Mouse (Mus musculus) gastrocnemius, postnatal 4 days (tissue): ENCODE measurements at regions not wholly inside any gene's neighbourhood (a gene's known extent, or its start where the extent isn't known, plus 50 kb on each side); places are given as distances from the start of the nearest gene placed in this dataset.
A peak's percentile ranks its signal among the peaks of the same experiment; 100 is the strongest.

Source experiments
- DNase-seq, 2 experiments: peaks; one replicate each; pipeline ENCODE4 v3.0.0; 2021 to 2022; ENCODE audit warnings: low spot score in 2 of 2, mixed read lengths in 2 of 2

DNA sequence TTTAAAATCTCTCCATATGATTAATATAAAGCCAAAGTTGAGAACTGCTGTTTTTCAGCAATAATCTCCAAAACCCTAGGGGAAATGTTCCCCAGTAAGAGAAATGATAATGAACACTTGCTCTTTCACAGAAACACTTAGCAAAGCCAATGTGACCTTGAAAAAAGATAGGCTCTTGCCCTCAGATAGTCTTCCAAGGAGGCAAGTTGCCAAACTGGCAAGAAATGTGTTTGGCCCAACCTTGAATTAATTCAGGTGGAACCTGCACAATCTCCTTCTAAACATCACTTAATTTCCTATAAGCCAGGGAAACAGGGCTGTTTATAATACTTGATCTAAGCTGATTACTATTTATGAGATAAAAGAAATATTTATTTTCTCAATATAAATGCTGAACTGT is 244.0 kb upstream of the Gnaz start:
- no peak for DNase-seq

GRCm38 (mm10) chr10:74749446-74749845 is 217.5 kb upstream of the Gnaz start:
- DNase-seq, result no peak

DNA sequence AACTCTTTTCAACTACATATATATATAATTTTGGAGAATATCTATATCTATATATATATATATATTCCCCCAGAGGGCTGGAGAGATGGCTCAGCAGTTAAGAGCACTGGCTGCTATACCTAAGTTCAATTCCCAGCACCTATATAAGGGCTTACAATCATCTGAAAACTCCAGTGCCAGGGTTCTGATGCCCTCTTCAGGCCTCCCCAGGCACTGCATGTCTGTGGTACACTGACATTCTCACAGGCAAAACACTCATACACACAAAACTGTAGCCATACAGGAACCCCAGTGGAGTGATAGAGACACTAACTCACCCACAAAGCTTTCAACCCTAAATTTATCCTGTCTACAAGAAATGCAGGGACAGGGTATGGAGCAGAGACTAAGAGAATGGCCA is 216.1 kb upstream of the Gnaz start:
- DNase-seq, result no peak

DNA sequence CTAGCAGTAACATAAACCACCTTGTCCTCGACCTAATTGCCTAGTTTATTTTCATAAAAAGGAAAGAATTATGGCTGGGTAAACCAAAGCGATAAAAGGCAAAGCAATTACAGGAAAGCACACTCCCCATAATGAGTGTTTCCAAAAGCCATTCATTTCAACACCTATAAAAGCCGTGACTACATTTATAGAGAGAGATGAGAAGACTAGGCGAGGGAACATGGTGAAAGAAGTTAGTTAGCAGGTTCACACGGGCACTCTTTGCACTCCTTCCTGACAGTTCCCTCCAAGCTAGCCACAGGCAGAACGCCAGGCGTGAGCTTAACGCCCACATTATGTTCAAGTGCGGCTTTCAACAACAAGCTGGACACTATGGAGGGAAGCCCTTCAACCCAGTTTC is 206.2 kb upstream of the Gnaz start:
- DNase-seq, result no peak

- no peak for DNase-seq
These were observed 177.7 kb upstream of the Gnaz start for GRCm38 (mm10) chr10:74789245-74789644.

DNA sequence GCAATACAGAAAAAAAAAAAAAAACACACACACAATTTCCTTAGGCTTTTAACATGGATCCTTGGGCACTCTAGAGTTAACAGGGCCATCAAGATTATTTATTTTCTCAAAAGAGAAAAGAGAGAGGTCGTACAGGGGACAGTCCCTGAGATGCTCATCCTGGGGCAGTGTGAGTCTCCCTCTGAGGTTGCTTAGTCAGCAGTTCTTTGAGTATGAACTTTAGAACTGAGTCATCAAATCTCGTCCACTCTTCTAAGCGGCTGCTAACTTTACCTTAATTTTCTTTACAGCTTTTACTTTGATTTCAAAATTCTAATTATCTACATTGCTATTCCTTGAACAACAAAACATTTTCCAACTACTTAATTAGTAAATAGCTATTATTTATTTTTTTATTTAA is 177.0 kb upstream of the Gnaz start:
- DNase-seq, result no peak

- DNase-seq, result no peak
These were observed 143.6 kb upstream of the Gnaz start for GRCm38 (mm10) chr10:74823395-74823794.

- no peak for DNase-seq
These were observed 132.6 kb upstream of the Gnaz start for GRCm38 (mm10) chr10:74834359-74834758.

DNA sequence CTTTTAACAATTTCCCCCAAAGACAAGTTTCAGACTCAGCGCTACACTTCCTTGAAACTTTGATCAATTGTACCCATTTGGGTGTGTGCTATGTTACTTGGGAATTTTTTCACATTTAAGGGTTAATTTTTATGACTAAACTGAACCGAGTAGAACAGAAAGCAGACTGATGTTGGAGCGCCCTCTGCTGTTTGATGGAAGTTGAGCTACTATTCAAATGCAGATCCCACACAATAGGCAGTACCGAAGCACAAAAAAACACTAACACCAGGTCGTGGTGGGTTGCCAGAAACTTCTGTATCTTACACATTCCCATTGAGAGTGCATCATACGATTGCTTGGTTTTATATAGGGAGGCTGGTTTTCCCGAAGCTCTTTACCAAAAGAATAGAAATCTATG is 118.6 kb upstream of the Gnaz start:
- peak; percentile 32 to 64 for DNase-seq

DNA sequence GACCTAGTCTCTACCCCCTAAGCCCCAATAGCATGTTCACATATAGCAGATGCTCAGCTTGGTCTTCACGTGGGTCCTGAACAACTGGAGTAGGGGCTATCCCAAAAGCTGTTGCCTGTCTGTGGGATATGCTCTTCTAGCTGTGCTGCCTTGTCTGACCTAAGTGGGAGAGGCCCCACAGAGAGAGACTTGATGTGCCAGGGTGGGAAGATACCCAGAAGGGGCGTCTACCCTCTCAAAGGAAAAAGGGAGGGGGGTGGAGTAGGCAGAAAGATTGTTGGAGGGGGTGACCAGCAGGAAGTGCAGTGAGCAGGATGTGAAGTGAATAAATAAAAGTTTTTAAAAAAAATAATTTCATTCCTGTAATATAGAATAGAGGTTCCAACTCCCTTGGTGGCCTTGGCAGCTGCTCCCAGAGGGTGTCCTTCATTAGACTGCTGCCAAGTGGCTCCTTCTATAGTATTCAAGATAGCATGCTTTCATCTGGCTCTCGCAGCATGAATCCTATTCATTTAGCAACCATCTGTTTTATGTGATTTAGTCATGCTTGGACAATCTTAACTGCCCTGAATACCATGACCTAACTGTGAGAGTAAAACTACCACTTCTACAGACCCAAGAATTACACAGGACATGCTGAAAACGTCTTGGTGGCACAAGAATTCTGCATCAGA is 111.8 kb upstream of the Gnaz start:
- DNase-seq, result no peak
